Mouse (Mus musculus) forebrain, embryonic 13.5 days (tissue): ENCODE measurements around the gene Slf2. TPM values are rescaled to one million over a fixed set of nuclear protein-coding genes. Genes with fewer than 3 reads are reported as not detected.

Experiments
- ATAC-seq: fragments of 200-750 bp; cut with Nextera tagmentation; 2 replicates; pipeline ENCODE4 v1.8.0; 2017
- H3K27ac ChIP-seq: fragments of 300-500 bp; sonication (generic); 2 replicates; pipeline ENCODE4 v1.5.1; 2015; ENCODE audit warnings: inconsistent platforms, mild to moderate bottlenecking, moderate library complexity
- H3K27me3 ChIP-seq: fragments of 300-500 bp; sonication (generic); 2 replicates; pipeline ENCODE4 v1.6.1; 2015; ENCODE audit warnings: mild to moderate bottlenecking, inconsistent platforms
- H3K36me3 ChIP-seq: fragments of 300-500 bp; sonication (generic); 2 replicates; pipeline ENCODE4 v1.6.1; 2015; ENCODE audit warnings: mild to moderate bottlenecking, inconsistent platforms; ENCODE audit not compliant: poor library complexity, severe bottlenecking
- H3K4me1 ChIP-seq: fragments of 300-500 bp; sonication (generic); 2 replicates; pipeline ENCODE4 v1.6.1; 2015; ENCODE audit warnings: inconsistent platforms
- H3K4me2 ChIP-seq: fragments of 300-500 bp; sonication (generic); 2 replicates; pipeline ENCODE4 v1.6.1; 2015; ENCODE audit warnings: inconsistent platforms, mild to moderate bottlenecking, moderate library complexity
- H3K4me3 ChIP-seq: fragments of 300-500 bp; sonication (generic); 2 replicates; pipeline ENCODE4 v1.5.1; 2015; ENCODE audit warnings: mild to moderate bottlenecking, inconsistent platforms
- H3K9ac ChIP-seq: fragments of 300-500 bp; sonication (generic); 2 replicates; pipeline ENCODE4 v1.6.1; 2015; ENCODE audit warnings: mild to moderate bottlenecking, inconsistent platforms
- H3K9me3 ChIP-seq: fragments of 300-500 bp; sonication (generic); replicated peaks from 2 replicates; pipeline ENCODE4 v1.6.1; 2016; ENCODE audit warnings: inconsistent platforms
- WGBS: fragments of 180-500 bp; shearing (Covaris S2); methylation state at CpG from one replicate; pipeline ENCODE4 v1.1.7; 2015; 5-methylcytosine and 5-hydroxymethylcytosine counted together
- polyA plus RNA-seq: library from polyadenylated mRNA; unstranded; fragments of >200 nt; fragmentation: Nextera tagmentation; extraction: Ambion mirVana; gene quantifications from 2 replicates; pipeline ENCODE4 v1.2.1, GENCODE M21; 2015

Gene Slf2
- 30.4 and 34.5 TPM in 2 replicates for polyA plus RNA-seq

- Histone ChIP-seq H3K4me1 (peaks cover 20% of the 10 kb centered on the region), H3K9ac (peak within 1 kb of the TSS; percentile 85), H3K36me3 (peaks cover 14% of the 10 kb centered on the region), H3K9me3 (no peaks in the 10 kb centered on the region), H3K4me3 (peak within 1 kb of the TSS; percentile 96), H3K27ac (peak within 1 kb of the TSS; percentile 71), H3K4me2 (peak within 1 kb of the TSS; percentile 62), H3K27me3 (0 out of 2 replicates have a peak, but pooled peaks cover 4% of the 10 kb centered on the region)
- peak; percentile 98 for ATAC-seq
- under 1% methylated on average over 54 of the region's 55 CpGs for WGBS
Measured at GRCm38 (mm10) chr19:44930744-44931453, at the start of gene Slf2. Gene Slf2 (plus strand): TSS chr19:44931151.

GRCm38 (mm10) chr19:44882552-44883024 lies 48.4 kb upstream of the Slf2 start:
- Histone ChIP-seq H3K4me3 (peak overlapping the region; percentile 36), H3K9ac (peak overlapping the region; percentile 57), H3K4me1 (peaks cover 21% of the 10 kb centered on the region), H3K9me3 (no peaks in the 10 kb centered on the region), H3K27ac (no peak overlapping the region; the same call in 1 of the 2 replicates), H3K27me3 (peaks cover 91% of the 10 kb centered on the region), H3K4me2 (peak overlapping the region; percentile 58), H3K36me3 (no peaks in the 10 kb centered on the region)
- peak; percentile 45; the same call in 1 of the 2 replicates for ATAC-seq
- WGBS = under 1% methylated on average over 31 of the region's 31 CpGs

- H3K36me3 ChIP-seq = no peaks in the 10 kb centered on the region
- H3K4me3 ChIP-seq = no peak overlapping the region
- peaks cover 95% of the 10 kb centered on the region for H3K27me3 ChIP-seq
- no peak overlapping the region for H3K27ac ChIP-seq
- ATAC-seq = no peak
- 27% methylated on average over 3 of the region's 3 CpGs for WGBS
- H3K4me2 ChIP-seq = no peak overlapping the region
- H3K4me1 ChIP-seq = peaks cover 22% of the 10 kb centered on the region
- H3K9ac ChIP-seq = no peak overlapping the region
- no peaks in the 10 kb centered on the region for H3K9me3 ChIP-seq
Measured at GRCm38 (mm10) chr19:44884331-44884730, 46.6 kb upstream of the Slf2 start.

GRCm38 (mm10) chr19:44886475-44886874 lies 44.5 kb upstream of the Slf2 start:
- no peak for ATAC-seq
- Histone ChIP-seq H3K4me3 (no peak overlapping the region), H3K27me3 (peaks cover 95% of the 10 kb centered on the region), H3K9ac (no peak overlapping the region), H3K36me3 (no peaks in the 10 kb centered on the region), H3K4me2 (no peak overlapping the region), H3K27ac (no peak overlapping the region), H3K4me1 (peaks cover 27% of the 10 kb centered on the region), H3K9me3 (no peaks in the 10 kb centered on the region)
- WGBS = 13% methylated on average over 3 of the region's 3 CpGs

- H3K4me3 ChIP-seq = no peak overlapping the region
- WGBS = 16% methylated on average over 7 of the region's 7 CpGs
- ATAC-seq = 0 out of 2 replicates have a peak, but pooled peaks have one; percentile 27
Measured at GRCm38 (mm10) chr19:44887679-44888235, 43.2 kb upstream of the Slf2 start.

GRCm38 (mm10) chr19:44889548-44889947 lies 41.4 kb upstream of the Slf2 start:
- H3K9ac ChIP-seq = no peak overlapping the region
- H3K4me3 ChIP-seq = no peak overlapping the region
- H3K4me1 ChIP-seq = peaks cover 29% of the 10 kb centered on the region
- no peak overlapping the region for H3K27ac ChIP-seq
- 2% methylated on average over 6 of the region's 6 CpGs for WGBS
- H3K36me3 ChIP-seq = no peaks in the 10 kb centered on the region
- peaks cover 97% of the 10 kb centered on the region for H3K27me3 ChIP-seq
- no peak overlapping the region; the same call in 1 of the 2 replicates for H3K4me2 ChIP-seq
- no peaks in the 10 kb centered on the region for H3K9me3 ChIP-seq
- ATAC-seq = no peak; the same call in 1 of the 2 replicates

More at GRCm38 (mm10) chr19:44887679-44888235, 43.2 kb upstream of the Slf2 start:
- H3K4me1 ChIP-seq = peaks cover 20% of the 10 kb centered on the region
- no peak overlapping the region for H3K9ac ChIP-seq
- no peak overlapping the region for H3K4me2 ChIP-seq
- no peaks in the 10 kb centered on the region for H3K36me3 ChIP-seq
- H3K9me3 ChIP-seq = no peaks in the 10 kb centered on the region
- H3K27me3 ChIP-seq = peaks cover 95% of the 10 kb centered on the region
- no peak overlapping the region for H3K27ac ChIP-seq

GRCm38 (mm10) chr19:44891446-44891845 lies 39.5 kb upstream of the Slf2 start:
- no peak overlapping the region for H3K4me3 ChIP-seq
- peaks cover 91% of the 10 kb centered on the region for H3K27me3 ChIP-seq
- H3K36me3 ChIP-seq = no peaks in the 10 kb centered on the region
- H3K27ac ChIP-seq = no peak overlapping the region
- no peak for ATAC-seq
- no peak overlapping the region for H3K4me2 ChIP-seq
- 31% methylated on average over 15 of the region's 15 CpGs for WGBS
- peaks cover 29% of the 10 kb centered on the region for H3K4me1 ChIP-seq
- no peak overlapping the region for H3K9ac ChIP-seq
- no peaks in the 10 kb centered on the region for H3K9me3 ChIP-seq

GRCm38 (mm10) chr19:44893231-44893871 lies 37.6 kb upstream of the Slf2 start:
- WGBS = 29% methylated on average over 18 of the region's 19 CpGs
- H3K4me1 ChIP-seq = peaks cover 26% of the 10 kb centered on the region
- no peak overlapping the region for H3K9ac ChIP-seq
- H3K4me3 ChIP-seq = no peak overlapping the region
- H3K27ac ChIP-seq = no peak overlapping the region
- peaks cover 91% of the 10 kb centered on the region for H3K27me3 ChIP-seq
- peak; percentile 43; the same call in 1 of the 2 replicates for ATAC-seq
- 0 out of 2 replicates have a peak overlapping the region, but pooled peaks have one; percentile 19 for H3K4me2 ChIP-seq
- H3K9me3 ChIP-seq = no peaks in the 10 kb centered on the region
- H3K36me3 ChIP-seq = no peaks in the 10 kb centered on the region

GRCm38 (mm10) chr19:44895245-44895644 lies 35.7 kb upstream of the Slf2 start:
- H3K27ac ChIP-seq = no peak overlapping the region
- H3K4me1 ChIP-seq = peaks cover 27% of the 10 kb centered on the region
- no peak overlapping the region for H3K4me2 ChIP-seq
- WGBS = 0% methylated on average over 4 of the region's 4 CpGs
- 0 out of 2 replicates have a peak, but pooled peaks have one; percentile 51 for ATAC-seq
- no peaks in the 10 kb centered on the region for H3K9me3 ChIP-seq
- no peak overlapping the region for H3K4me3 ChIP-seq
- H3K9ac ChIP-seq = no peak overlapping the region
- no peaks in the 10 kb centered on the region for H3K36me3 ChIP-seq
- peaks cover 75% of the 10 kb centered on the region for H3K27me3 ChIP-seq

GRCm38 (mm10) chr19:44896450-44896849 lies 34.5 kb upstream of the Slf2 start:
- ATAC-seq = no peak
- Histone ChIP-seq H3K36me3 (no peaks in the 10 kb centered on the region), H3K9me3 (no peaks in the 10 kb centered on the region), H3K27ac (no peak overlapping the region), H3K4me1 (peaks cover 31% of the 10 kb centered on the region), H3K9ac (no peak overlapping the region), H3K27me3 (peaks cover 63% of the 10 kb centered on the region), H3K4me3 (no peak overlapping the region), H3K4me2 (no peak overlapping the region)
- WGBS = 74% methylated on average over 6 of the region's 6 CpGs

GRCm38 (mm10) chr19:44897521-44897920 lies 33.4 kb upstream of the Slf2 start:
- H3K4me3 ChIP-seq = no peak overlapping the region
- H3K27ac ChIP-seq = no peak overlapping the region
- ATAC-seq = no peak
- H3K9ac ChIP-seq = no peak overlapping the region
- WGBS = 68% methylated on average over 5 of the region's 5 CpGs
- peaks cover 52% of the 10 kb centered on the region for H3K27me3 ChIP-seq
- no peaks in the 10 kb centered on the region for H3K36me3 ChIP-seq
- H3K4me1 ChIP-seq = peaks cover 28% of the 10 kb centered on the region
- H3K9me3 ChIP-seq = no peaks in the 10 kb centered on the region
- H3K4me2 ChIP-seq = no peak overlapping the region

GRCm38 (mm10) chr19:44898646-44899045 lies 32.3 kb upstream of the Slf2 start:
- no peaks in the 10 kb centered on the region for H3K36me3 ChIP-seq
- H3K9ac ChIP-seq = no peak overlapping the region
- H3K27me3 ChIP-seq = peaks cover 41% of the 10 kb centered on the region
- no peak for ATAC-seq
- 53% methylated on average over 3 of the region's 3 CpGs for WGBS
- H3K4me2 ChIP-seq = no peak overlapping the region
- peaks cover 18% of the 10 kb centered on the region for H3K4me1 ChIP-seq
- H3K9me3 ChIP-seq = no peaks in the 10 kb centered on the region
- H3K27ac ChIP-seq = no peak overlapping the region
- no peak overlapping the region for H3K4me3 ChIP-seq
